Mouse (Mus musculus) lung, adult 2 months (tissue): ENCODE data around the gene Fgf22.

Source experiments
- CTCF ChIP-seq: fragments of 200-500 bp; IDR thresholded peaks from 2 replicates; pipeline ENCODE4 v1.5.1; 2011; ENCODE audit warnings: mild to moderate bottlenecking, low read length, control low read depth; ENCODE audit not compliant: insufficient read depth
- POLR2A ChIP-seq: fragments of 200-500 bp; IDR thresholded peaks from 2 replicates; pipeline ENCODE4 v1.6.1; 2011; ENCODE audit warnings: low read depth, mild to moderate bottlenecking, control low read depth, low read length, borderline replicate concordance; ENCODE audit errors: extremely low read depth

DNA sequence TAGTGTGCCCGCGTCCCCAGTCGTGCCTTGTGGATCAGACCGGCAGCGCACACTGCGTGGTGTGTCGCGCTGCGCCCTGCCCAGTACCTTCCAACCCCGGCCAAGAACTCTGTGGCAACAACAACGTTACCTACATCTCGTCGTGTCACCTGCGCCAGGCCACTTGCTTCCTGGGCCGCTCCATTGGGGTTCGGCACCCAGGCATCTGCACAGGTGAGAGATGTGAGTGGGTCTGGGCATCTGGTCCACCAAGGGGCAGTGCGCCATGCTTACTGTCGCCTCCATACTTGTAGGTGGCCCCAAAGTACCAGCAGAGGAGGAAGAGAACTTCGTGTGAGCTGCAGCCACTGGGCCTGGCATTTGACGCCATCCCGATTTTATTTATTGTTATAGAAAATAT, 26.3 kb downstream of the Fgf22 start:
- no peak for TF ChIP-seq CTCF
- no peak for TF ChIP-seq POLR2A
